Mouse (Mus musculus): ENCODE measurements around the gene Pf4. TPM values are rescaled to one million over a fixed set of nuclear protein-coding genes. Genes with fewer than 3 reads are reported as not detected.

Gene Pf4
- polyA plus RNA-seq, 1 experiment from 2014 or later, result 826 TPM

GRCm38 (mm10) chr5:90807176-90807950, 35.1 kb downstream of the Pf4 start:
- no peak overlapping the region for H3K27ac ChIP-seq
- H3K79me2 ChIP-seq (ENCODE audit: inconsistent target), result no peaks in the 10 kb centered on the region
- no peaks in the 10 kb centered on the region for H3K36me3 ChIP-seq (ENCODE audit: inconsistent target)
- 92% methylated on average over 3 of the region's 3 CpGs for WGBS (ENCODE audit: missing documents)
- H3K4me3 ChIP-seq (ENCODE audit: inconsistent target), result no peak overlapping the region

DNA sequence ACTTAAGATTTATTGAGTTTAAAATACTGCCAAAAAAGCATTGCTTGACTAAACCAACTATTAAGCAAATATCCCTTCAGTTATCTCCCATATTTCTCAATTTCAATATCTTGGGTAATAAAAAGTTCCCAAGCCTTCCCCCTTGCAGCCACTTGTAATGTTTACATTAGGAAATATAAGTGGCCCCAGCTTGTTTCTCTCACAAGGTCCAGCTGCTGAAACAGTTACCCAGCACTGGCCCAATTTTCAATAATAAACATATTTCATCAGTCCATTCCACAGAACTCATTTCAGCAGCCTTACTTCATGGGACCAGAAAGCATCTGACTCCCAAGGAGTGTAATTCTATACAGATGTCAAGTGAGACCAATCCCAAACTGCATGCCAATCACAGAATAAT, 47.5 kb downstream of the Pf4 start:
- no peaks in the 10 kb centered on the region for H3K79me2 ChIP-seq (ENCODE audit: inconsistent target)

More for the DNA sequence above, 47.5 kb downstream of the Pf4 start:
- Histone ChIP-seq H3K4me3 (ENCODE audit: inconsistent target) (no peak overlapping the region), H3K36me3 (ENCODE audit: inconsistent target) (no peaks in the 10 kb centered on the region), H3K27ac (no peak overlapping the region)

Other genes with a start within 250 kb of the Pf4 start
- not detected in 3 replicates for gene 5830473C10Rik, start 211.3 kb upstream of the Pf4 start, polyA plus RNA-seq (2018)
- gene Rassf6, start 131.8 kb upstream of the Pf4 start, polyA plus RNA-seq (2018), result not detected in 3 replicates
- gene Cxcl5, start 13.1 kb upstream of the Pf4 start, polyA plus RNA-seq (2018), result 0.11 TPM in 1 of 3 replicates, not detected in the others
- gene Ppbp, start 3.9 kb upstream of the Pf4 start, polyA plus RNA-seq (2018), result 1.9 to 15.6 TPM (median 10.5 TPM) in 3 replicates
- gene Cxcl3, start 13.7 kb downstream of the Pf4 start, polyA plus RNA-seq (2018), result 0.20 to 0.48 TPM (median 0.37 TPM) in 3 replicates
- gene Cxcl15, start 22.1 kb downstream of the Pf4 start, polyA plus RNA-seq (2018), result not detected in 3 replicates
- 2.8 to 6.2 TPM (median 2.9 TPM) in 3 replicates for gene Cxcl1, start 118.8 kb downstream of the Pf4 start, polyA plus RNA-seq (2018)
- gene Cxcl2, start 131.4 kb downstream of the Pf4 start, polyA plus RNA-seq (2018), result 8.1 to 14.6 TPM (median 10.7 TPM) in 3 replicates
- gene Mthfd2l, start 158.7 kb downstream of the Pf4 start, polyA plus RNA-seq (2018), result 5.7 to 11.4 TPM (median 6.0 TPM) in 3 replicates

Measured in macrophage (primary cell).